In the genomic region with DNA sequence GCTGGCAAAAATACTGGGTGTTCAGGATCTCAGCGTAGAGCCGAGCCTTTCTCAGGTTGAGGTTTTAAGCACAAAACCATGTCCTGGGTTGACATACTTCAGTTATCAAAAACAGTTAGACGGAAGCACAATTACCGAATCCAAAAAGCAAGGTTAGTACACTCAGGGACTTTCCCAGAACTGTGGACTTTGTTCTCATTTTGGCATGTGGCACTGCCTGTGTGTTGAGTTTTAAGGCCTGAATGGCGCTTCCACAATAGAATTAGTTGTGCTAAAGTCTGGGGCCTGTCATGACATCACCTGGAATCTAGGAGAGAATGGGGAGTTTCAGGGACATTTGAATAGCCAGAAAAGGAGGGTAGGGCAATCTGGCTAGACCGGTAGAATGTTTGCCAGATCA, we compare ENCODE assay signal across 23 mouse cellular contexts. TPM values are rescaled to one million over a fixed set of nuclear protein-coding genes. Genes with fewer than 3 reads are reported as not detected.
A peak's percentile ranks its signal among the peaks of the same experiment; 100 is the strongest.
DNase-seq lines count a peak whose midpoint lies in the region; ATAC-seq lines count a peak whose summit lies in the region.
"Had no signal": no experiment of that assay in that cellular context is flagged by ENCODE, and none has a peak within 500 bp of the region (broad histone marks: within the 10 kb centered on the region; RNA-seq: fewer than 3 reads in every experiment).

No protein-coding gene starts in this region.

- no peaks in the 10 kb centered on the region for H3K27me3 ChIP-seq in liver, embryonic 16.5 days (ENCODE audit: control insufficient read depth, insufficient read depth, low read depth, low read length)
- H3K27me3 ChIP-seq in liver, embryonic 12.5 days (replicated peaks) = no peaks in the 10 kb centered on the region
- H3K27me3 ChIP-seq: neural tube, embryonic 13.5 days had no signal

- no peak for ATAC-seq in liver, embryonic 16.5 days (ENCODE audit: low read depth)
- no peak for ATAC-seq in liver, embryonic 12.5 days
- ATAC-seq in CD4-positive, CD25-positive, alpha-beta regulatory T cell, adult 4 months = peak; percentile 8
- ATAC-seq: activated CD4-positive, CD25-positive, alpha-beta regulatory T cell, adult 4 months had no signal

- H3K36me3 ChIP-seq in liver, embryonic 16.5 days (ENCODE audit: control insufficient read depth, insufficient read depth) = no peaks in the 10 kb centered on the region
- H3K36me3 ChIP-seq in liver, embryonic 12.5 days = no peaks in the 10 kb centered on the region
- H3K36me3 ChIP-seq: midbrain, embryonic 10.5 days; neural tube, embryonic 13.5 days had no signal

- no peak overlapping the region for H3K4me2 ChIP-seq in liver, embryonic 16.5 days (ENCODE audit: low read depth, low read length)
- no peak overlapping the region for H3K4me2 ChIP-seq in liver, embryonic 12.5 days
- H3K4me2 ChIP-seq: neural tube, embryonic 13.5 days had no signal

- H3K4me1 ChIP-seq in liver, embryonic 16.5 days (ENCODE audit: control insufficient read depth, low read depth, low read length) = no peaks in the 10 kb centered on the region
- H3K4me1 ChIP-seq in liver, embryonic 12.5 days = peaks cover 9% of the 10 kb centered on the region; the same call in 1 of the 2 replicates
- peaks cover 8% of the 10 kb centered on the region for H3K4me1 ChIP-seq in brown adipose tissue, adult 24 weeks (ENCODE audit: control insufficient read depth, insufficient read depth, insufficient read length, low read length)

- no peak overlapping the region for H3K9ac ChIP-seq in liver, embryonic 16.5 days (ENCODE audit: low read depth, low read length)
- no peak overlapping the region for H3K9ac ChIP-seq in liver, embryonic 12.5 days
- H3K9ac ChIP-seq: neural tube, embryonic 13.5 days had no signal

- H3K27ac ChIP-seq in liver, embryonic 16.5 days (ENCODE audit: low read length) = 0 out of 2 replicates have a peak overlapping the region, but pooled peaks have one; percentile 9
- H3K27ac ChIP-seq in liver, embryonic 12.5 days = no peak overlapping the region
- H3K27ac ChIP-seq in brown adipose tissue, adult 24 weeks (replicated peaks; ENCODE audit: low read depth, low read length) = peak overlapping the region; percentile 59
- H3K27ac ChIP-seq: layer of hippocampus, adult 2 months; left cerebral cortex, adult 2 months; midbrain, embryonic 10.5 days; neural tube, embryonic 13.5 days had no signal

- no peaks in the 10 kb centered on the region for H3K9me3 ChIP-seq in liver, embryonic 16.5 days (replicated peaks; ENCODE audit: control insufficient read depth, low read length)
- no peaks in the 10 kb centered on the region for H3K9me3 ChIP-seq in liver, embryonic 12.5 days (replicated peaks)
- H3K9me3 ChIP-seq: midbrain, embryonic 10.5 days; neural tube, embryonic 13.5 days had no signal

- H3K4me3 ChIP-seq in liver, embryonic 16.5 days (ENCODE audit: low read depth, low read length) = no peak overlapping the region
- H3K4me3 ChIP-seq in liver, embryonic 12.5 days = no peak overlapping the region
- H3K4me3 ChIP-seq in brown adipose tissue, adult 24 weeks (ENCODE audit: insufficient read depth, low read depth, low read length) = peak overlapping the region; percentile 8; the same call in 1 of the 2 replicates
- H3K4me3 ChIP-seq: layer of hippocampus, adult 2 months; left cerebral cortex, adult 2 months; midbrain, embryonic 10.5 days; neural tube, embryonic 13.5 days had no signal

- WGBS in liver, embryonic 16.5 days (ENCODE audit: insufficient replicate concordance) = 70% methylated on average over 6 of the region's 6 CpGs
- 83% methylated on average over 6 of the region's 6 CpGs for WGBS in liver, embryonic 12.5 days (ENCODE audit: insufficient replicate concordance)

- intact Hi-C loops in heart, postnatal 14 days (cut with DNase I) = no loop called here

- DNase-seq in heart, adult 18-20 months = peak; percentile 28 to 35
- DNase-seq in heart, postnatal 14 days = no peak
- DNase-seq in cerebellum, adult 11 months = no peak
- DNase-seq in cerebellum, postnatal 14 days = no peak
- DNase-seq: cerebellum, adult 18-20 months; thymus, postnatal 25 days had no signal

RNA-seq across cellular contexts. Expression of a gene that starts 3.8 kb away (rescaled TPM):
- total RNA-seq in heart, adult 18-20 months (2021) = 1 to 10 TPM; 4.5 to 5.1 TPM
- total RNA-seq in heart, postnatal 14 days (2021) = 1 to 10 TPM; 3.9 to 4.8 TPM
- polyA plus RNA-seq in liver, embryonic 16.5 days (2015; fragmentation: Nextera tagmentation; extraction: Ambion mirVana) = 5.7 and 6.2 TPM in 2 replicates
- polyA plus RNA-seq in liver, embryonic 12.5 days (2016; fragmentation: Nextera tagmentation; extraction: Ambion mirVana) = 3.7 and 4.1 TPM in 2 replicates
- polyA plus RNA-seq in CD4-positive, CD25-positive, alpha-beta regulatory T cell, adult 4 months (2017; shearing (Covaris generic)) = 10 to 100 TPM; 24.3 to 35.4 TPM
- 14.6 and 16.9 TPM in 2 replicates for polyA plus RNA-seq in brown adipose tissue, adult 24 weeks (2012; ENCODE audit: insufficient read depth, insufficient read length, missing spikeins)

RNA-seq across cellular contexts. Expression of a gene that starts 11.5 kb away (rescaled TPM):
- total RNA-seq in heart, adult 18-20 months (2021) = not detected
- total RNA-seq in heart, postnatal 14 days (2021) = not detected
- polyA plus RNA-seq in liver, embryonic 16.5 days (2015; fragmentation: Nextera tagmentation; extraction: Ambion mirVana) = 0.97 and 0.98 TPM in 2 replicates
- 7.9 and 8.4 TPM in 2 replicates for polyA plus RNA-seq in liver, embryonic 12.5 days (2016; fragmentation: Nextera tagmentation; extraction: Ambion mirVana)
- not detected for polyA plus RNA-seq in CD4-positive, CD25-positive, alpha-beta regulatory T cell, adult 4 months (2017; shearing (Covaris generic))
- polyA plus RNA-seq in brown adipose tissue, adult 24 weeks (2012; ENCODE audit: insufficient read depth, insufficient read length, missing spikeins) = not detected in 2 replicates
- total RNA-seq: adrenal gland, postnatal 4 days; layer of hippocampus, adult 2 months; left cerebral cortex, adult 2 months had no signal
- polyA plus RNA-seq: neural tube, embryonic 13.5 days had no signal

RNA-seq across cellular contexts. Expression of a gene that starts 27.8 kb away (rescaled TPM):
- not detected for total RNA-seq in heart, adult 18-20 months (2021)
- total RNA-seq in heart, postnatal 14 days (2021) = not detected
- not detected in 2 replicates for polyA plus RNA-seq in liver, embryonic 16.5 days (2015; fragmentation: Nextera tagmentation; extraction: Ambion mirVana)
- not detected in 2 replicates for polyA plus RNA-seq in liver, embryonic 12.5 days (2016; fragmentation: Nextera tagmentation; extraction: Ambion mirVana)
- not detected for polyA plus RNA-seq in CD4-positive, CD25-positive, alpha-beta regulatory T cell, adult 4 months (2017; shearing (Covaris generic))
- not detected in 2 replicates for polyA plus RNA-seq in brown adipose tissue, adult 24 weeks (2012; ENCODE audit: insufficient read depth, insufficient read length, missing spikeins)
- total RNA-seq: adrenal gland, postnatal 4 days; common myeloid progenitor, adult 5-6 weeks; layer of hippocampus, adult 2 months; left cerebral cortex, adult 2 months; monocyte, adult 5-6 weeks had no signal
- polyA plus RNA-seq: activated CD4-positive, CD25-positive, alpha-beta regulatory T cell, adult 4 months; gonadal fat pad, adult 2 months; hindbrain, embryonic 11.5 days; intestine, embryonic 14.5 days; midbrain, embryonic 10.5 days; neural tube, embryonic 13.5 days had no signal

RNA-seq across cellular contexts. Expression of a gene that starts 44.8 kb away (rescaled TPM):
- not detected for total RNA-seq in heart, adult 18-20 months (2021)
- not detected for total RNA-seq in heart, postnatal 14 days (2021)
- polyA plus RNA-seq in liver, embryonic 16.5 days (2015; fragmentation: Nextera tagmentation; extraction: Ambion mirVana) = not detected in 2 replicates
- 0.05 TPM in 1 of 2 replicates, not detected in the other for polyA plus RNA-seq in liver, embryonic 12.5 days (2016; fragmentation: Nextera tagmentation; extraction: Ambion mirVana)
- 1 to 10 TPM in 1 of 2 experiments, under 1 TPM in 1; 0.66 to 1.6 TPM for polyA plus RNA-seq in CD4-positive, CD25-positive, alpha-beta regulatory T cell, adult 4 months (2017; shearing (Covaris generic))
- polyA plus RNA-seq in brown adipose tissue, adult 24 weeks (2012; ENCODE audit: insufficient read depth, insufficient read length, missing spikeins) = not detected in 2 replicates
- total RNA-seq: adrenal gland, postnatal 4 days; common myeloid progenitor, adult 5-6 weeks; layer of hippocampus, adult 2 months; left cerebral cortex, adult 2 months; monocyte, adult 5-6 weeks had no signal
- polyA plus RNA-seq: gonadal fat pad, adult 2 months; heart, embryonic 14.5 days; hindbrain, embryonic 11.5 days; lung, embryonic 16.5 days; midbrain, embryonic 10.5 days had no signal

Comparison
In these comparisons a context has a peak if more than half of its experiments do, and no peak if none do; other contexts are left out.
1. DNase-seq: peak in heart, adult 18-20 months (2 of 2); none in heart, postnatal 14 days (0 of 2), cerebellum, adult 11 months (single experiment) and cerebellum, postnatal 14 days (0 of 2).